ENCODE assay signal across 13 mouse cellular contexts in the genomic region with DNA sequence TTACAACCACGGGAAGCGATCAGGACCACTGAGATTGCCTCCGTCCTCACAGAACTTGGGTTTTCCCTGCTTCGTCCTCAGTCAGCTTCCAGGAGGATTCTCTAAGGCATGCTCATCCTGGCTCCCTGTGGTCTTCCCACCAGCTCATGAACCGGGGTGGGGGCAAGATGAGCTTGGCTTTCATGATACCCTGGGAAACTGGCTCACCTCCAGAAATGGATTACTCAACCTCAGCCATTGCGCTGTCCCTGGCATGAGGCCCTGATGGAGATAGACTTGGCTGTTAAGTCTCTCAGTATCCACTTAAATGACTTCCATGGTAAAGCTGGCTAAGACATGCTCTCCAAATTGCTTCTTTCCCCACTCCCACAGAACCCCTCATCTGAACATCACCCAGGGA.
DNase-seq lines count a peak whose midpoint lies in the region; TF ChIP-seq lines count a peak whose summit lies in the region.
"Had no signal": no experiment of that assay in that cellular context is flagged by ENCODE, and none has a peak within 500 bp of the region (broad histone marks: within the 10 kb centered on the region; RNA-seq: fewer than 3 reads in every experiment).

No protein-coding gene starts in this region.

- TF ChIP-seq CTCF in brain, embryonic 14.5 days (IDR thresholded peaks at IDR 0.05; ENCODE audit: borderline replicate concordance, extremely low read depth, insufficient read depth, insufficient read length), result no peak

- TF ChIP-seq POLR2A in brain, embryonic 14.5 days (IDR thresholded peaks at IDR 0.05; ENCODE audit: borderline replicate concordance, extremely low read depth, insufficient read depth, insufficient read length, poor library complexity, severe bottlenecking), result no peak

- intact Hi-C loops in gastrocnemius, postnatal 14 days (cut with DNase I; ENCODE audit: low total_unique reads), result no loop called here
- intact Hi-C loops in heart, postnatal 36 days (cut with DNase I), result no loop called here

- DNase-seq in adrenal gland, postnatal 10 days, result peak; percentile 52
- DNase-seq in adrenal gland, postnatal 25 days, result no peak
- DNase-seq in gastrocnemius, postnatal 25 days, result peak; percentile 11
- DNase-seq in gastrocnemius, postnatal 14 days, result no peak
- peak; percentile 10 for DNase-seq in lung, postnatal 10 days
- no peak for DNase-seq in lung, adult 18-20 months
- peak; percentile 56 for DNase-seq in brain, embryonic 14.5 days (ENCODE audit: low read depth)
- DNase-seq in heart, postnatal 36 days, result no peak
- DNase-seq: kidney, adult 9 months; kidney, postnatal 25 days; liver, embryonic 13.5 days; thymus, adult 18-20 months; thymus, postnatal 4 days had no signal

Comparison
In these comparisons a context has a peak if more than half of its experiments do, and no peak if none do; other contexts are left out.
1. DNase-seq: peak in adrenal gland, postnatal 10 days (single experiment), gastrocnemius, postnatal 25 days (single experiment), lung, postnatal 10 days (single experiment) and brain, embryonic 14.5 days (single experiment); none in adrenal gland, postnatal 25 days (single experiment), gastrocnemius, postnatal 14 days (single experiment), lung, adult 18-20 months (0 of 2) and heart, postnatal 36 days (0 of 2).